Mouse (Mus musculus) CH12.LX (cell line): ENCODE measurements around the gene Cmtm8. TPM values are rescaled to one million over a fixed set of nuclear protein-coding genes. Genes with fewer than 3 reads are reported as not detected.
A peak's percentile ranks its signal among the peaks of the same experiment; 100 is the strongest.

Source experiments
- DNase-seq: peaks from one replicate; pipeline ENCODE4 v3.0.0-alpha.2; 2013; ENCODE audit errors: extremely low read depth
- H3K27ac ChIP-seq: 2 replicates; pipeline ENCODE4 v1.5.1; 2012; ENCODE audit warnings: low read depth, mild to moderate bottlenecking, control low read depth, moderate library complexity; ENCODE audit not compliant: insufficient read depth
- H3K27me3 ChIP-seq: replicated peaks from 2 replicates; pipeline ENCODE3; 2012; ENCODE audit warnings: inconsistent platforms
- H3K36me3 ChIP-seq, 2 experiments: replicated peaks in 1 of 2; 2 replicates each; pipeline versions ENCODE3 to v1.6.1; 2012; ENCODE audit warnings: inconsistent platforms in 1 of 2, low read length in 1 of 2, mild to moderate bottlenecking in 1 of 2, mixed read lengths in 1 of 2, moderate library complexity in 1 of 2; ENCODE audit not compliant: control insufficient read depth in 1 of 2, insufficient read depth in 1 of 2
- H3K4me1 ChIP-seq, 2 experiments: 2 replicates each; pipeline ENCODE4 v1.6.1; 2012; ENCODE audit warnings: inconsistent platforms in 1 of 2, moderate library complexity in 1 of 2; ENCODE audit not compliant: insufficient read depth in 2 of 2, control insufficient read depth in 1 of 2
- H3K4me2 ChIP-seq: 2 replicates; pipeline ENCODE4 v1.6.1; 2012; ENCODE audit warnings: low read depth, mild to moderate bottlenecking, control low read depth; ENCODE audit not compliant: poor library complexity, insufficient read depth, severe bottlenecking
- H3K4me3 ChIP-seq, 3 experiments: fragments of 150-350 bp in 1 of 3; sonication (generic) in 1 of 3; replicated peaks in 1 of 3; 2 replicates each; pipeline versions ENCODE3 to v1.5.1; 2011 to 2012; ENCODE audit warnings: low read depth in 2 of 3, low read length in 2 of 3, mild to moderate bottlenecking in 2 of 3, moderate library complexity in 2 of 3, control low read depth in 1 of 3, improper control_type of control experiment in 1 of 3, inconsistent platforms in 1 of 3, mixed read lengths in 1 of 3; ENCODE audit not compliant: poor library complexity in 1 of 3
- H3K79me2 ChIP-seq: replicated peaks from 2 replicates; pipeline ENCODE4 v1.6.1; 2012; ENCODE audit warnings: mild to moderate bottlenecking, moderate library complexity; ENCODE audit not compliant: control insufficient read depth, poor library complexity, insufficient read depth, severe bottlenecking; ENCODE audit errors: extremely low read depth
- H3K9ac ChIP-seq: 2 replicates; pipeline ENCODE4 v1.6.1; 2012; ENCODE audit warnings: low read depth, mild to moderate bottlenecking, control low read depth, moderate library complexity; ENCODE audit not compliant: insufficient read depth
- H3K9me3 ChIP-seq: replicated peaks from 2 replicates; pipeline ENCODE3; 2012; ENCODE audit warnings: low read length, inconsistent platforms, mixed read lengths
- BHLHE40 ChIP-seq: IDR thresholded peaks from 2 replicates; pipeline ENCODE4 v1.6.1; 2011; ENCODE audit warnings: mild to moderate bottlenecking, low read depth, low read length, improper control_type of control experiment
- CHD2 ChIP-seq: IDR thresholded peaks from 2 replicates; pipeline ENCODE4 v1.6.1; 2011; ENCODE audit warnings: low read length, improper control_type of control experiment
- CTCF ChIP-seq, 2 experiments: IDR thresholded peaks in 1 of 2; conservative IDR thresholded peaks in 1 of 2; 2 replicates each; pipeline ENCODE4 v1.5.1; 2011 to 2012; ENCODE audit warnings: low read depth in 2 of 2, low read length in 2 of 2, improper control_type of control experiment in 1 of 2, inconsistent platforms in 1 of 2, mild to moderate bottlenecking in 1 of 2, moderate library complexity in 1 of 2
- E2F4 ChIP-seq: IDR thresholded peaks from 2 replicates; pipeline ENCODE4 v1.6.1; 2011; ENCODE audit warnings: low read depth, low read length, improper control_type of control experiment; ENCODE audit not compliant: insufficient replicate concordance
- ELF1 ChIP-seq: IDR thresholded peaks from 2 replicates; pipeline ENCODE4 v1.6.1; 2014; ENCODE audit warnings: low read depth, mild to moderate bottlenecking, inconsistent platforms, low read length, improper control_type of control experiment
- EP300 ChIP-seq: IDR thresholded peaks from 2 replicates; pipeline ENCODE4 v1.6.1; 2011; ENCODE audit warnings: low read length, improper control_type of control experiment
- ETS1 ChIP-seq: conservative IDR thresholded peaks from 2 replicates; pipeline ENCODE4 v1.6.1; 2012; ENCODE audit warnings: low read depth, mild to moderate bottlenecking, inconsistent platforms, low read length, improper control_type of control experiment, moderate library complexity
- IRF4 ChIP-seq: IDR thresholded peaks from 2 replicates; pipeline ENCODE4 v1.6.1; 2014; ENCODE audit warnings: low read depth, mild to moderate bottlenecking, inconsistent platforms, low read length, improper control_type of control experiment
- JUND ChIP-seq: conservative IDR thresholded peaks from 2 replicates; pipeline ENCODE4 v1.6.1; 2011; ENCODE audit warnings: low read depth, low read length, improper control_type of control experiment
- KAT2A ChIP-seq: IDR thresholded peaks from 2 replicates; pipeline ENCODE4 v1.6.1; 2012; ENCODE audit warnings: low read length, improper control_type of control experiment, inconsistent platforms; ENCODE audit not compliant: insufficient replicate concordance
- MAFK ChIP-seq: IDR thresholded peaks from 2 replicates; pipeline ENCODE4 v1.6.1; 2011; ENCODE audit warnings: low read length, improper control_type of control experiment; ENCODE audit not compliant: insufficient replicate concordance
- MAZ ChIP-seq: IDR thresholded peaks from 2 replicates; pipeline ENCODE4 v1.6.1; 2012; ENCODE audit warnings: low read depth, mild to moderate bottlenecking, inconsistent platforms, low read length, improper control_type of control experiment, moderate library complexity
- MEF2A ChIP-seq: IDR thresholded peaks from 2 replicates; pipeline ENCODE4 v1.6.1; 2014; ENCODE audit warnings: low read depth, mild to moderate bottlenecking, inconsistent platforms, low read length, improper control_type of control experiment, borderline replicate concordance
- MXI1 ChIP-seq: IDR thresholded peaks from 2 replicates; pipeline ENCODE4 v1.6.1; 2011; ENCODE audit warnings: mild to moderate bottlenecking, low read depth, low read length, improper control_type of control experiment
- MYC ChIP-seq: IDR thresholded peaks from 2 replicates; pipeline ENCODE4 v1.6.1; 2011; ENCODE audit warnings: low read depth, mild to moderate bottlenecking, improper control_type of control experiment, low read length
- NELFE ChIP-seq: IDR thresholded peaks from 2 replicates; pipeline ENCODE4 v1.6.1; 2011; ENCODE audit warnings: low read depth, low read length, improper control_type of control experiment
- NRF1 ChIP-seq: IDR thresholded peaks from 2 replicates; pipeline ENCODE4 v1.6.1; 2014; ENCODE audit warnings: low read depth, mild to moderate bottlenecking, inconsistent platforms, low read length, improper control_type of control experiment, moderate library complexity
- PAX5 ChIP-seq: IDR thresholded peaks from 2 replicates; pipeline ENCODE4 v1.6.1; 2012; ENCODE audit warnings: low read length, inconsistent platforms, mixed read lengths
- POLR2AphosphoS2 ChIP-seq: IDR thresholded peaks from 2 replicates; pipeline ENCODE4 v1.6.1; 2011; ENCODE audit warnings: low read depth, low read length, improper control_type of control experiment
- RAD21 ChIP-seq: IDR thresholded peaks from 2 replicates; pipeline ENCODE4 v1.6.1; 2011; ENCODE audit warnings: low read depth, mild to moderate bottlenecking, low read length, improper control_type of control experiment, moderate library complexity
- RCOR1 ChIP-seq: conservative IDR thresholded peaks from 2 replicates; pipeline ENCODE4 v1.6.1; 2012; ENCODE audit warnings: low read depth, mild to moderate bottlenecking, inconsistent platforms, low read length, improper control_type of control experiment
- SIN3A ChIP-seq: IDR thresholded peaks from 2 replicates; pipeline ENCODE4 v1.6.1; 2012; ENCODE audit warnings: low read length, improper control_type of control experiment, inconsistent platforms
- USF1 ChIP-seq: IDR thresholded peaks from 2 replicates; pipeline ENCODE4 v1.6.1; 2014; ENCODE audit warnings: low read depth, mild to moderate bottlenecking, inconsistent platforms, low read length, improper control_type of control experiment
- USF2 ChIP-seq: conservative IDR thresholded peaks from 2 replicates; pipeline ENCODE4 v1.6.1; 2011; ENCODE audit warnings: low read depth, low read length, improper control_type of control experiment
- ZNF384 ChIP-seq: IDR thresholded peaks from 2 replicates; pipeline ENCODE4 v1.6.1; 2012; ENCODE audit warnings: low read depth, low read length, improper control_type of control experiment, inconsistent platforms
- dilution Hi-C: fragments of 300-500 bp; cut with MboI; formaldehyde crosslinking; loops from 2 replicates; pipeline ENCODE4 v1.14.3; 2020; ENCODE audit warnings: low sequenced_read_pairs; ENCODE audit not compliant: extremely low pct_unique_long_range_greater_than_20kb, extremely low pct_ligation_motif_present
- in situ Hi-C: fragments of 300-500 bp; cut with MboI; formaldehyde crosslinking; loops from 3 replicates; pipeline ENCODE4 v1.14.3; 2019; ENCODE audit warnings: low sequenced_read_pairs, low pct_ligation_motif_present, low pct_unique_long_range_greater_than_20kb, mixed read lengths
- polyA plus RNA-seq: library from polyadenylated mRNA; unstranded; fragments of >175 nt; gene quantifications from 2 replicates; pipeline ENCODE4 v1.2.1, GENCODE M21; 2012; ENCODE audit warnings: low read depth; ENCODE audit not compliant: insufficient read length
- total RNA-seq, 2 experiments: library from RNA; depleted of rRNA; stranded (reverse); fragments of 300-350 nt in 1 of 2; fragments of >200 nt in 1 of 2; gene quantifications; 2 replicates each; pipeline ENCODE4 v1.2.3; 2012 to 2014

Gene Cmtm8
- total and polyA plus RNA-seq, 3 experiments: 1.6 to 4.1 (median 2.7) TPM

DNA sequence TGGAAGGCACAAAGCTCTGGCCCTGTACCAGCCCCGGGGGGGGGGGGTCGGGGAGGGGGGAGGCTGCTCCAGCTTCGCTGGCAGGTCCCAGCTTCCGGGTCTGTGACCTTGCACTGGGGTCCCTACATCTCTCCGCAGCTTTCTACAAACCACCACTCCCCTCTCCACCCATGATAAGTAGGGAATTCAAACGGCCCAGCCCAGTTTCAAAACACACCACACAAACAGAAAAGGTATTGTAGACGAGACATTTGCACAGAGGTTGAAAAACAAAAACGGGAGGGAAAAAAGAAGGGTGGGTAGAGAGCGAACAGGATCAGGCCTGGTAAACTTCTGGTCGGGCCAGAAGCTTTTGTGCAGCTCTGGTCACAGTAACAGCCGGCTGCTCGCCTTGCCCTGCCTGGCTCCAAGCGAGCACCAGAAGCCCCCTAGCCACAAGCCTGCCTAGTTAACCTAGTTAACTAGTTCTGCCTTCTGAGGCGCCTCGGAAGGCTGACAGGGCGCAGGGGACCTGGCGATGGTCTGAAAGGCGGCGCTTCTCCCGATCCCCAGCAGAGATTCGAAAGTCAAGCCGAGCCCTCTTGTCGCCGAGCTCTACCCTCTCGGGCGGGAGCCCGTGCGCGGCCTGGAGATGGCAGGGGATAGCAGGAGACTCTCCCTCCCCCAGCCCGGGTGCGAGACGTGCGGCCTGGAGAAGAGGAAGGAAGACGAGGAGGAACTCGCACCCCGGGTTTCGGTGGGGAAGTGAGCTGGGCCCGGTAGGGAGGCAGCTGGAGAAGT lies 63.0 kb downstream of the Cmtm8 start (continued):
- TF ChIP-seq RAD21 (no peak), SIN3A (peak; percentile 22), ZNF384 (no peak), MYC (no peak), NRF1 (0 out of 2 replicates have a peak, but pooled peaks have one; percentile 6), CTCF (conservative IDR thresholded peaks at IDR 0.05 in 1 of 2, IDR thresholded peaks at IDR 0.05 in 1 of 2; ENCODE audit: low read depth in 2 of 2, low read length in 2 of 2) (no peak), NELFE (no peak)

DNA sequence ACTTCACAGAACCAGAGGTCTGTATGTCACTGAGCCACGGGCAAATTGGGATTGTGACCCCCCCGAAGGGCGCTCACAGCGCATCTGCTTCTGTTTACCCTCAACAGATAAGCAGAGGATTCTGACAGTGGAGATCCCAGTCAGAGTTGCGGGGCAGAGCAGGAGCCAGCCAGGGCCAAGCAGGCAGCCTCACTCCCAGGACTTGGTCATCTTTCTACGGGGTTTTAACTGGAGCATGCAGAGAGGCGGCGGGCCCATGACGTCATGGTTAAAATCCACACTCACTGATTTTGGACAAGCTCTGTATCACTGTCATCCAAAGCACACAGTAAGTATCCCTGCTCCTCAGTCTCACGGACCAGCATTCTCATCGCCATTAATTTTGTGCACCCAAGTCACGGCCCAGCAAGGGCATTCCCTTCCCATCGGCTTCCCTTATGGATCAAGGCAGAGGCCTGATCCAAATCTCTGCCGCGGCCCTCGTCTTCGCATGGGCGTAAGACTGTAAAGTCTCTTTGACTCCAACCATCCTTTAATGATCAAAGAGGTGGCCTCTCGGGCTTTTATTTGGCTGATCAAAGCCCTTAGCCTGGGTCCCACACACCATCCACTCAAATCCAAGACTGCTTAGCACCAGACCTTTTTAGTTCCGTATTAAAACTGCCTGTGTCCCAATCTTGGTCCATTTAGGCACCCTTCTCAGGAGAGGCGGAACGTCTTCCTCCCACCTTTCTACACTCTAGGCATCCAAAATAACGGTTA lies 63.8 kb downstream of the Cmtm8 start:
- Histone ChIP-seq H3K36me3 (peaks cover 0 to 16% of the 10 kb centered on the region in 2 experiments), H3K9me3 (no peaks in the 10 kb centered on the region), H3K4me3 (peak overlapping the region; percentile 14 to 77 (median 76)), H3K4me2 (peak overlapping the region; percentile 86), H3K27me3 (peaks cover 3% of the 10 kb centered on the region), H3K27ac (no peak overlapping the region), H3K4me1 (peaks cover 16 to 54% of the 10 kb centered on the region in 2 experiments), H3K9ac (peak overlapping the region; percentile 75), H3K79me2 (peaks cover 18% of the 10 kb centered on the region)
- no peak for TF ChIP-seq MYC
- TF ChIP-seq E2F4: no peak
- TF ChIP-seq BHLHE40: no peak
- TF ChIP-seq IRF4: no peak
- TF ChIP-seq MAZ: no peak
- no peak for TF ChIP-seq PAX5
- no peak for TF ChIP-seq ELF1
- TF ChIP-seq ZNF384: no peak
- TF ChIP-seq USF1: no peak
- TF ChIP-seq NRF1: no peak
- no peak for TF ChIP-seq MEF2A
- TF ChIP-seq MAFK: no peak
- no peak for DNase-seq
- in situ Hi-C loops: no loop called here
- dilution Hi-C loops: no loop called here

DNA sequence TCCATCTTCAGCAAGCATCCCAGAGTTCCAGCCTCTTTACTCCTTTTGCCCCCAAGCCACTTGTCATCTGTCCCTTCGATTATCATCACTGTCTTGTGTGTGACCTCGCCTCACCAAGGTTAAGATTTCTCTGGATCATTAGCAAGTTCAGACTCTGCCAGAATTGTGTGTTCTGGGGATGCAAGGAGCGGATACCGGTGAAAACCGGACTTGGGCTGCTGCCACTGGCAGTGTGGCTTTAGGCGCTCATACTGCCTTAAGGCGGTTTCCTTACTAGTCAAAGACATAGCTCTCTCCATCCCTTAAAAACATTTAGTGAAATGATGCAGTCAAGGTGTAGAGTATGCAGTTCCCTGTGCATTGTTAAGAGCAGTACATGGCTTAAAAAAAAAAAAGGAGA lies 65.1 kb downstream of the Cmtm8 start:
- TF ChIP-seq MEF2A (no peak), RCOR1 (no peak), CHD2 (no peak), MXI1 (no peak), POLR2AphosphoS2 (no peak), EP300 (no peak), SIN3A (no peak), E2F4 (no peak), PAX5 (no peak), ETS1 (no peak), KAT2A (no peak), USF2 (no peak), JUND (no peak)
- Histone ChIP-seq H3K27ac (no peak overlapping the region), H3K9me3 (no peaks in the 10 kb centered on the region), H3K4me3 (no peak overlapping the region), H3K4me2 (no peak overlapping the region), H3K79me2 (peaks cover 18% of the 10 kb centered on the region), H3K4me1 (peaks cover 18 to 67% of the 10 kb centered on the region in 2 experiments), H3K27me3 (peaks cover 3% of the 10 kb centered on the region), H3K9ac (no peak overlapping the region), H3K36me3 (peaks cover 4 to 26% of the 10 kb centered on the region in 2 experiments)
- dilution Hi-C loops (no loop called here), in situ Hi-C loops (no loop called here)
- no peak for DNase-seq
